13 mouse cellular contexts compared by ENCODE assay signal in the genomic region with DNA sequence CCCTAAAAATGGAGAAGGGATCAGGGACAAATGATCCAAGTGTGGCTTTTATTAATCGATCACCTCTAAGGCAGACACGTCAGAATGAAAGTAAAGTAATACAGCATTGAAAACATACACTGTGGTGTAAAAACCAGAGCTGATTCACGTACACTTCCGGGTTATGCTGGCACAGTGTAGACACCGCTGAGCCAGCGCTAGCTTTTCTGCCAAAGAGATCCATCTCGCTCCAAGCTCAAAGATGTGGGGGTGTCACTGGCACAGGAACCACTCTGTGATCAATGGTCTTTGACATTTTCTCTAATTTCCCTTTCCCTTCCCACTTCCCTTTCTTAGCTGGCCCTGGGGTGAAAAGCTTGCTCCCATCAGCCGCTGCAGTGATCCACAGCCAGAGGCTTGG.
DNase-seq lines count a peak whose midpoint lies in the region; ATAC-seq lines count a peak whose summit lies in the region.
"Had no signal": no experiment of that assay in that cellular context is flagged by ENCODE, and none has a peak within 500 bp of the region (broad histone marks: within the 10 kb centered on the region; RNA-seq: fewer than 3 reads in every experiment).

No protein-coding gene starts in this region.

- peak overlapping the region; percentile 44 for H3K27ac ChIP-seq in forebrain, embryonic 13.5 days
- H3K27ac ChIP-seq in forebrain, embryonic 11.5 days (ENCODE audit: low read depth, low read length): no peak overlapping the region
- peak overlapping the region; percentile 6; the same call in 1 of the 2 replicates for H3K27ac ChIP-seq in forebrain, embryonic 16.5 days (ENCODE audit: low read length)
- peak overlapping the region; percentile 54 for H3K27ac ChIP-seq in midbrain, embryonic 13.5 days
- no peak overlapping the region for H3K27ac ChIP-seq in embryonic facial prominence, embryonic 10.5 days (replicated peaks)
- H3K27ac ChIP-seq: limb, embryonic 12.5 days had no signal

- no peaks in the 10 kb centered on the region for H3K27me3 ChIP-seq in forebrain, embryonic 13.5 days
- no peaks in the 10 kb centered on the region for H3K27me3 ChIP-seq in forebrain, embryonic 11.5 days (ENCODE audit: control insufficient read depth, insufficient read depth, low read length)
- H3K27me3 ChIP-seq in forebrain, embryonic 16.5 days (replicated peaks; ENCODE audit: control insufficient read depth, insufficient read depth, low read length): no peaks in the 10 kb centered on the region
- no peaks in the 10 kb centered on the region for H3K27me3 ChIP-seq in midbrain, embryonic 13.5 days
- no peaks in the 10 kb centered on the region for H3K27me3 ChIP-seq in embryonic facial prominence, embryonic 10.5 days (replicated peaks; ENCODE audit: low read depth, poor library complexity, severe bottlenecking)

- no peaks in the 10 kb centered on the region for H3K9me3 ChIP-seq in forebrain, embryonic 13.5 days (replicated peaks)
- H3K9me3 ChIP-seq in forebrain, embryonic 11.5 days (ENCODE audit: control insufficient read depth, low read length): no peaks in the 10 kb centered on the region
- no peaks in the 10 kb centered on the region for H3K9me3 ChIP-seq in forebrain, embryonic 16.5 days (ENCODE audit: control insufficient read depth, low read length)
- H3K9me3 ChIP-seq in midbrain, embryonic 13.5 days: 0 out of 2 replicates have a peak, but pooled peaks cover 3% of the 10 kb centered on the region
- no peaks in the 10 kb centered on the region for H3K9me3 ChIP-seq in embryonic facial prominence, embryonic 10.5 days
- H3K9me3 ChIP-seq: limb, embryonic 12.5 days had no signal

- H3K4me2 ChIP-seq in forebrain, embryonic 13.5 days: no peak overlapping the region
- H3K4me2 ChIP-seq in forebrain, embryonic 11.5 days (ENCODE audit: low read depth, low read length, severe bottlenecking): no peak overlapping the region
- H3K4me2 ChIP-seq in forebrain, embryonic 16.5 days (ENCODE audit: low read length): no peak overlapping the region
- H3K4me2 ChIP-seq in midbrain, embryonic 13.5 days (replicated peaks): no peak overlapping the region
- H3K4me2 ChIP-seq: limb, embryonic 12.5 days had no signal

- WGBS in forebrain, embryonic 13.5 days: 72% methylated on average over 8 of the region's 8 CpGs
- 81% methylated on average over 8 of the region's 8 CpGs for WGBS in forebrain, embryonic 11.5 days
- 56% methylated on average over 8 of the region's 8 CpGs for WGBS in forebrain, embryonic 16.5 days
- WGBS in midbrain, embryonic 13.5 days: 77% methylated on average over 8 of the region's 8 CpGs
- WGBS in embryonic facial prominence, embryonic 10.5 days: 74% methylated on average over 8 of the region's 8 CpGs

- H3K4me1 ChIP-seq in forebrain, embryonic 13.5 days: peaks cover 20% of the 10 kb centered on the region
- H3K4me1 ChIP-seq in forebrain, embryonic 11.5 days (replicated peaks; ENCODE audit: control insufficient read depth, insufficient read depth, low read length): no peaks in the 10 kb centered on the region
- peaks cover 9% of the 10 kb centered on the region for H3K4me1 ChIP-seq in forebrain, embryonic 16.5 days (replicated peaks; ENCODE audit: control insufficient read depth, insufficient read depth, low read length)
- peaks cover 46% of the 10 kb centered on the region for H3K4me1 ChIP-seq in midbrain, embryonic 13.5 days (replicated peaks)
- H3K4me1 ChIP-seq in embryonic facial prominence, embryonic 10.5 days: 0 out of 2 replicates have a peak, but pooled peaks cover 4% of the 10 kb centered on the region
- H3K4me1 ChIP-seq: limb, embryonic 12.5 days had no signal

- H3K9ac ChIP-seq in forebrain, embryonic 13.5 days: no peak overlapping the region
- no peak overlapping the region for H3K9ac ChIP-seq in forebrain, embryonic 11.5 days (ENCODE audit: low read length)
- H3K9ac ChIP-seq in forebrain, embryonic 16.5 days (replicated peaks; ENCODE audit: low read depth, low read length): no peak overlapping the region
- H3K9ac ChIP-seq in midbrain, embryonic 13.5 days (replicated peaks): no peak overlapping the region
- H3K9ac ChIP-seq: limb, embryonic 12.5 days had no signal

- DNase-seq in forebrain, embryonic 11.5 days (ENCODE audit: low spot score): no peak
- DNase-seq in Muller cell, postnatal 12 days (ENCODE audit: inconsistent ontology term): peak; percentile 30
- DNase-seq in embryonic facial prominence, embryonic 10.5 days (ENCODE audit: low spot score): no peak
- no peak for DNase-seq in spleen, postnatal 10 days (ENCODE audit: low spot score in 2 of 2)
- DNase-seq: adrenal gland, postnatal 14 days; kidney, postnatal 10 days; lung, adult 18-20 months; right cerebral cortex, postnatal 14 days had no signal

- peak; percentile 68 for ATAC-seq in forebrain, embryonic 13.5 days
- ATAC-seq in forebrain, embryonic 11.5 days (replicated peaks; ENCODE audit: low FRiP score): no peak
- ATAC-seq in forebrain, embryonic 16.5 days: peak; percentile 72; the same call in 1 of the 2 replicates
- ATAC-seq in midbrain, embryonic 13.5 days: peak; percentile 73
- ATAC-seq: CD4-positive, CD25-positive, alpha-beta regulatory T cell, adult 4 months had no signal

- no peaks in the 10 kb centered on the region for H3K36me3 ChIP-seq in forebrain, embryonic 13.5 days (ENCODE audit: poor library complexity, severe bottlenecking)
- no peaks in the 10 kb centered on the region for H3K36me3 ChIP-seq in forebrain, embryonic 11.5 days (ENCODE audit: control insufficient read depth, insufficient read depth, low read length)
- no peaks in the 10 kb centered on the region for H3K36me3 ChIP-seq in forebrain, embryonic 16.5 days (ENCODE audit: control insufficient read depth, insufficient read depth)
- no peaks in the 10 kb centered on the region; the same call in 1 of the 2 replicates for H3K36me3 ChIP-seq in midbrain, embryonic 13.5 days
- no peaks in the 10 kb centered on the region for H3K36me3 ChIP-seq in embryonic facial prominence, embryonic 10.5 days (replicated peaks)
- H3K36me3 ChIP-seq: limb, embryonic 12.5 days had no signal

- no peak overlapping the region for H3K4me3 ChIP-seq in forebrain, embryonic 13.5 days
- no peak overlapping the region for H3K4me3 ChIP-seq in forebrain, embryonic 11.5 days (ENCODE audit: low read depth, low read length)
- H3K4me3 ChIP-seq in forebrain, embryonic 16.5 days (replicated peaks; ENCODE audit: low read length): no peak overlapping the region
- H3K4me3 ChIP-seq in midbrain, embryonic 13.5 days (replicated peaks): no peak overlapping the region
- no peak overlapping the region for H3K4me3 ChIP-seq in embryonic facial prominence, embryonic 10.5 days
- H3K4me3 ChIP-seq: limb, embryonic 12.5 days had no signal

Comparison
In these comparisons a context has a peak if more than half of its experiments do, and no peak if none do; other contexts are left out.
1. H3K27ac ChIP-seq: peak in forebrain, embryonic 13.5 days (single experiment), forebrain, embryonic 16.5 days (single experiment) and midbrain, embryonic 13.5 days (single experiment); none in forebrain, embryonic 11.5 days (single experiment) and embryonic facial prominence, embryonic 10.5 days (single experiment).